9 mouse cellular contexts compared by ENCODE assay signal in the genomic region with DNA sequence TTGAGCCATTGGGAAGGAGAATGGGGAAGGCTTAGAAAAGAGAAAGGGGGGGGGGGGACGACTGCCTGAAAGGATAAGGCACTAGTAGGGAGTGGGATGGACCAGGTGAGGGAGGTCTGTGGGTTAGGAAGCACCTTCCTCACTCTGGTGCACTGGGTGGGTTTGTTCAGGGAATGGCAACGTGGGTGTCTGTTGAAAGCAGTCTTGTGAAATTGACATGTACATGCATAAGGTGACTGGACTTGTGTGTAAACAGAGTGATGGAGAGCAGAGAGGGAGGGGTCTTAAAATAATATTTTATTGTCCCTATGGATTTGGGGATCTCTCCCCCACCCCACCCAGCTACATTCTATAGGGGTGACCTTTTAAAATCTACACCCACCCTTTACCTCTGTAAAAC.
DNase-seq lines count a peak whose midpoint lies in the region; ATAC-seq and TF ChIP-seq lines count a peak whose summit lies in the region.
"Had no signal": no experiment of that assay in that cellular context is flagged by ENCODE, and none has a peak within 500 bp of the region (broad histone marks: within the 10 kb centered on the region; RNA-seq: fewer than 3 reads in every experiment).

No protein-coding gene starts in this region.

- TF ChIP-seq POLR2A in cerebellum, adult 2 months (IDR thresholded peaks at IDR 0.05; ENCODE audit: borderline replicate concordance, insufficient read depth, low read length) = no peak

- peak overlapping the region; percentile 72; the same call in 1 of the 2 replicates for H3K4me2 ChIP-seq in neural tube, embryonic 11.5 days (ENCODE audit: low read depth)
- peak overlapping the region; percentile 60; the same call in 1 of the 2 replicates for H3K4me2 ChIP-seq in limb, embryonic 13.5 days (replicated peaks)

- peak overlapping the region; percentile 95 for H3K27ac ChIP-seq in cerebellum, adult 2 months (ENCODE audit: insufficient read depth, low read length)
- H3K27ac ChIP-seq in neural tube, embryonic 11.5 days (ENCODE audit: low read depth, low read length) = peak overlapping the region; percentile 98
- no peak overlapping the region for H3K27ac ChIP-seq in limb, embryonic 13.5 days

- H3K4me3 ChIP-seq in cerebellum, adult 2 months (replicated peaks; ENCODE audit: insufficient read depth, low read depth, low read length) = peak overlapping the region; percentile 100
- H3K4me3 ChIP-seq in neural tube, embryonic 11.5 days (ENCODE audit: low read depth, low read length) = peak overlapping the region; percentile 62
- no peak overlapping the region for H3K4me3 ChIP-seq in limb, embryonic 13.5 days

- 0% methylated on average over 2 of the region's 2 CpGs for whole genome bisulfite sequencing in cerebellum, adult 2 months
- 0% methylated on average over 2 of the region's 2 CpGs for WGBS in neural tube, embryonic 11.5 days
- 0% methylated on average over 2 of the region's 2 CpGs for WGBS in limb, embryonic 13.5 days

- H3K9me3 ChIP-seq in neural tube, embryonic 11.5 days (ENCODE audit: control insufficient read depth, low read length) = no peaks in the 10 kb centered on the region
- H3K9me3 ChIP-seq in limb, embryonic 13.5 days = no peaks in the 10 kb centered on the region

- H3K9ac ChIP-seq in neural tube, embryonic 11.5 days (ENCODE audit: low read length) = peak overlapping the region; percentile 89
- no peak overlapping the region for H3K9ac ChIP-seq in limb, embryonic 13.5 days

- ATAC-seq in neural tube, embryonic 11.5 days (ENCODE audit: insufficient read depth, low FRiP score, low TSS enrichment) = no peak; the same call in 1 of the 2 replicates
- ATAC-seq in limb, embryonic 13.5 days (ENCODE audit: low FRiP score, low read depth) = no peak
- ATAC-seq in erythroid progenitor cell, adult 5-6 weeks (replicated peaks; ENCODE audit: low FRiP score, poor library complexity, severe bottlenecking) = no peak

- H3K27me3 ChIP-seq in cerebellum, adult 2 months (ENCODE audit: control insufficient read depth, insufficient read depth, low read length) = no peaks in the 10 kb centered on the region; the same call in 1 of the 2 replicates
- H3K27me3 ChIP-seq in neural tube, embryonic 11.5 days (ENCODE audit: control insufficient read depth, insufficient read depth, low read length) = peaks cover 52% of the 10 kb centered on the region
- H3K27me3 ChIP-seq in limb, embryonic 13.5 days = peaks cover 99% of the 10 kb centered on the region

- H3K36me3 ChIP-seq in neural tube, embryonic 11.5 days (ENCODE audit: control insufficient read depth, insufficient read depth, low read length) = no peaks in the 10 kb centered on the region
- H3K36me3 ChIP-seq in limb, embryonic 13.5 days = no peaks in the 10 kb centered on the region

- DNase-seq in cerebellum, adult 2 months = peak in 1 of 2 experiments; percentile 70
- DNase-seq in cerebellum, adult 11 months = no peak
- DNase-seq in neural tube, embryonic 11.5 days (ENCODE audit: low spot score) = peak; percentile 15
- DNase-seq in neural tube, embryonic 10.5 days (ENCODE audit: extremely low spot score, low spot score) = no peak
- no peak for DNase-seq in layer of hippocampus, adult 9-10 months (ENCODE audit: low spot score)
- DNase-seq in thymus, postnatal 25 days = no peak
- DNase-seq: lung, postnatal 14 days had no signal

- TF ChIP-seq CTCF in cerebellum, adult 2 months (IDR thresholded peaks at IDR 0.05; ENCODE audit: borderline replicate concordance, insufficient read depth, low read depth, low read length) = no peak

- H3K4me1 ChIP-seq in cerebellum, adult 2 months (ENCODE audit: control insufficient read depth, insufficient read depth, low read length) = peaks cover 21% of the 10 kb centered on the region
- H3K4me1 ChIP-seq in neural tube, embryonic 11.5 days (ENCODE audit: control insufficient read depth, insufficient read depth, low read length) = 0 out of 2 replicates have a peak, but pooled peaks cover 3% of the 10 kb centered on the region
- H3K4me1 ChIP-seq in limb, embryonic 13.5 days = peaks cover 33% of the 10 kb centered on the region
